ENCODE assay signal across 24 mouse cellular contexts in genomic region chr1:192864440-192864839, GRCm38 (mm10). TPM values are rescaled to one million over a fixed set of nuclear protein-coding genes. Genes with fewer than 3 reads are reported as not detected.
A peak's percentile ranks its signal among the peaks of the same experiment; 100 is the strongest.
DNase-seq lines count a peak whose midpoint lies in the region; ATAC-seq and TF ChIP-seq lines count a peak whose summit lies in the region.
"Had no signal": no experiment of that assay in that cellular context is flagged by ENCODE, and none has a peak within 500 bp of the region (broad histone marks: within the 10 kb centered on the region; RNA-seq: fewer than 3 reads in every experiment).

No protein-coding gene starts in this region.

- H3K4me3 ChIP-seq in liver, adult 2 months (ENCODE audit: insufficient read depth, low read depth, low read length), result no peak overlapping the region
- H3K4me3 ChIP-seq in liver, embryonic 12.5 days, result no peak overlapping the region
- H3K4me3 ChIP-seq: embryonic facial prominence, embryonic 13.5 days; embryonic facial prominence, embryonic 15.5 days; erythroblast, embryonic 14.5 days; forebrain, embryonic 13.5 days; forebrain, embryonic 15.5 days had no signal

- H3K4me2 ChIP-seq in liver, embryonic 12.5 days, result no peak overlapping the region
- H3K4me2 ChIP-seq: embryonic facial prominence, embryonic 13.5 days; embryonic facial prominence, embryonic 15.5 days; forebrain, embryonic 13.5 days; forebrain, embryonic 15.5 days had no signal

- no peaks in the 10 kb centered on the region for H3K9me3 ChIP-seq in liver, embryonic 12.5 days (replicated peaks)
- H3K9me3 ChIP-seq: embryonic facial prominence, embryonic 13.5 days; embryonic facial prominence, embryonic 15.5 days; forebrain, embryonic 13.5 days; forebrain, embryonic 15.5 days had no signal

- no peak for ATAC-seq in liver, embryonic 12.5 days
- ATAC-seq: CD4-positive, CD25-positive, alpha-beta regulatory T cell, adult 4 months; forebrain, embryonic 13.5 days; forebrain, embryonic 15.5 days; forebrain, postnatal 0 days had no signal

- no peaks in the 10 kb centered on the region for H3K36me3 ChIP-seq in liver, adult 2 months (ENCODE audit: control insufficient read depth, insufficient read depth, low read length)
- no peaks in the 10 kb centered on the region for H3K36me3 ChIP-seq in liver, embryonic 12.5 days
- H3K36me3 ChIP-seq: embryonic facial prominence, embryonic 13.5 days; embryonic facial prominence, embryonic 15.5 days; forebrain, embryonic 15.5 days; G1E had no signal

- DNase-seq in liver, adult 2 months (ENCODE audit: extremely low read depth, low read depth, low spot score), result peak; percentile 28
- peak; percentile 64 for DNase-seq in fat pad, adult 2 months (ENCODE audit: extremely low read depth, low read depth, low spot score)
- no peak for DNase-seq in layer of hippocampus, adult 8-10 months (ENCODE audit: low spot score in 2 of 2)
- DNase-seq in embryo, embryonic 10.5 days (ENCODE audit: low spot score), result no peak
- DNase-seq: adrenal gland, adult 8-10 months; adrenal gland, postnatal 14 days; adrenal gland, postnatal 36 days; B cell, adult 2 months; cerebellum, adult 11-12 months; cerebellum, adult 2 months; cerebellum, adult 9-10 months; cerebellum, postnatal 10 days; cerebellum, postnatal 25 days; embryo, embryonic 11 days; forebrain, postnatal 0 days had no signal

- no peak overlapping the region for H3K27ac ChIP-seq in liver, adult 2 months (replicated peaks; ENCODE audit: insufficient read depth, low read depth, low read length)
- H3K27ac ChIP-seq in liver, embryonic 12.5 days, result no peak overlapping the region
- H3K27ac ChIP-seq: embryonic facial prominence, embryonic 13.5 days; embryonic facial prominence, embryonic 15.5 days; forebrain, embryonic 13.5 days; forebrain, embryonic 15.5 days had no signal

- no peak overlapping the region for H3K9ac ChIP-seq in liver, adult 2 months (ENCODE audit: low read depth, low read length)
- H3K9ac ChIP-seq in liver, embryonic 12.5 days, result no peak overlapping the region
- H3K9ac ChIP-seq: embryonic facial prominence, embryonic 13.5 days; embryonic facial prominence, embryonic 15.5 days; forebrain, embryonic 13.5 days; forebrain, embryonic 15.5 days; forebrain, postnatal 0 days had no signal

- no peaks in the 10 kb centered on the region for H3K79me2 ChIP-seq in liver, adult 2 months (ENCODE audit: control insufficient read depth, insufficient read depth, low read length)

- no peak for TF ChIP-seq CTCF in liver, adult 2 months (IDR thresholded peaks at IDR 0.05; ENCODE audit: low read depth, low read length)

- whole genome bisulfite sequencing in liver, adult 2 months, result 54% methylated on average over 3 of the region's 3 CpGs
- WGBS in liver, embryonic 12.5 days (ENCODE audit: insufficient replicate concordance), result 60% methylated on average over 3 of the region's 3 CpGs

- no peaks in the 10 kb centered on the region for H3K4me1 ChIP-seq in liver, adult 2 months (ENCODE audit: control insufficient read depth, insufficient read depth, low read length)
- no peaks in the 10 kb centered on the region for H3K4me1 ChIP-seq in liver, embryonic 12.5 days
- H3K4me1 ChIP-seq: forebrain, embryonic 13.5 days; forebrain, embryonic 15.5 days had no signal

- H3K27me3 ChIP-seq in liver, adult 2 months (ENCODE audit: control insufficient read depth, insufficient read depth, low read length), result no peaks in the 10 kb centered on the region
- H3K27me3 ChIP-seq in liver, embryonic 12.5 days (replicated peaks), result peaks cover 14% of the 10 kb centered on the region
- H3K27me3 ChIP-seq: CH12.LX; embryonic facial prominence, embryonic 15.5 days; forebrain, embryonic 13.5 days; forebrain, embryonic 15.5 days had no signal

- TF ChIP-seq POLR2A in liver, adult 2 months (IDR thresholded peaks at IDR 0.05; ENCODE audit: extremely low read depth, insufficient read depth, low read length), result no peak

RNA-seq across cellular contexts. Expression of gene Sertad4, which starts 8.9 kb away (rescaled TPM):
- 0.07 TPM in 1 of 2 replicates, not detected in the other for total RNA-seq in liver, adult 2 months (2014; rRNA removed)
- 0.06 and 0.07 TPM in 2 replicates for polyA plus RNA-seq in liver, adult 2 months (2012; rRNA removed)
- polyA plus RNA-seq in liver, embryonic 12.5 days (2016; fragmentation: Nextera tagmentation; extraction: Ambion mirVana), result 1.8 and 3.6 TPM in 2 replicates
- 10 to 100 TPM; 13.4 to 17.3 (median 14.7) TPM for total RNA-seq in layer of hippocampus, adult 8-10 months (2022)
- total RNA-seq: CH12.LX had no signal
- polyA plus RNA-seq: CD4-positive, CD25-positive, alpha-beta regulatory T cell, adult 4 months; G1E had no signal

Comparison
In these comparisons a context has a peak if more than half of its experiments do, and no peak if none do; other contexts are left out.
1. DNase-seq: peak in liver, adult 2 months (single experiment) and fat pad, adult 2 months (single experiment); none in layer of hippocampus, adult 8-10 months (0 of 2) and embryo, embryonic 10.5 days (single experiment).
2. RNA of gene Sertad4, which starts 8.9 kb away (total RNA-seq): 13.4 to 17.3 TPM in layer of hippocampus, adult 8-10 months; 0.07 TPM in liver, adult 2 months; every median in the first group is over 10 times any median in the second.